Mouse (Mus musculus): Measurements from ENCODE around the gene Gpc3.

DNA sequence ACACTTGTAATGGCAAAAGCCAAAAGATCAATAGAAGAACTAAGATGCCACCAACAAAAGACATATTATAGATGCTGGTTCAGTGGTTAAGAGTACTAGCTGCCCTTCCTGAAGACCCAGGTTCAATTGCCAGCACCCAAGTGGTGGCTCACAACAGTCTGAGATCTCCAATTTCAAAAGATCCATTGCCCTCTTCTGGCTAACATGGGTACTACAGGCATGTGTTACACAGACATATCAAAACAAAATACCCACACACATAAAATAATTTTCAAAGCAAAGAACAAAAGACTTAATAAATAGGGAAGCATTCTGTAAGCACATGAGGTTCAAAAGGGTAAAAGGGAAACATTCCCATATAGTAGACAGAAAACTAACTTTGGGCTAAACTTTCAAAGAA is 26.1 kb downstream of the Gpc3 start:
- TF ChIP-seq MAFK (IDR thresholded peaks at IDR 0.05; ENCODE audit: insufficient read depth, low read depth, low read length), result no peak
- no peak for TF ChIP-seq HCFC1 (IDR thresholded peaks at IDR 0.05; ENCODE audit: borderline replicate concordance, insufficient read depth, low read length)
- no peak for TF ChIP-seq ZNF384 (IDR thresholded peaks at IDR 0.05; ENCODE audit: low read depth, low read length)
- TF ChIP-seq ZC3H11A (IDR thresholded peaks at IDR 0.05; ENCODE audit: borderline replicate concordance, low read depth, low read length), result no peak
- TF ChIP-seq CHD2 (IDR thresholded peaks at IDR 0.05; ENCODE audit: low read depth, low read length), result no peak
